Mouse (Mus musculus): Measurements from ENCODE around the gene Unc119. TPM values are rescaled to one million over a fixed set of nuclear protein-coding genes. Genes with fewer than 3 reads are reported as not detected.

The Unc119 gene
- total RNA-seq (2021) (10 to 100 TPM; 35.3 to 44.1 TPM), polyA plus RNA-seq (2012; rRNA removed) (60.4 and 65.4 TPM in 2 replicates)
- long read RNA-seq, transcript Unc119-201 (5 exons, 1,329 nt): major isoform, 65 of 75 reads
- long read RNA-seq, partial matches to known transcripts: 0 of 75 reads
- long read RNA-seq, other reads (novel, unspliced or antisense): 3 of 75 reads

DNA sequence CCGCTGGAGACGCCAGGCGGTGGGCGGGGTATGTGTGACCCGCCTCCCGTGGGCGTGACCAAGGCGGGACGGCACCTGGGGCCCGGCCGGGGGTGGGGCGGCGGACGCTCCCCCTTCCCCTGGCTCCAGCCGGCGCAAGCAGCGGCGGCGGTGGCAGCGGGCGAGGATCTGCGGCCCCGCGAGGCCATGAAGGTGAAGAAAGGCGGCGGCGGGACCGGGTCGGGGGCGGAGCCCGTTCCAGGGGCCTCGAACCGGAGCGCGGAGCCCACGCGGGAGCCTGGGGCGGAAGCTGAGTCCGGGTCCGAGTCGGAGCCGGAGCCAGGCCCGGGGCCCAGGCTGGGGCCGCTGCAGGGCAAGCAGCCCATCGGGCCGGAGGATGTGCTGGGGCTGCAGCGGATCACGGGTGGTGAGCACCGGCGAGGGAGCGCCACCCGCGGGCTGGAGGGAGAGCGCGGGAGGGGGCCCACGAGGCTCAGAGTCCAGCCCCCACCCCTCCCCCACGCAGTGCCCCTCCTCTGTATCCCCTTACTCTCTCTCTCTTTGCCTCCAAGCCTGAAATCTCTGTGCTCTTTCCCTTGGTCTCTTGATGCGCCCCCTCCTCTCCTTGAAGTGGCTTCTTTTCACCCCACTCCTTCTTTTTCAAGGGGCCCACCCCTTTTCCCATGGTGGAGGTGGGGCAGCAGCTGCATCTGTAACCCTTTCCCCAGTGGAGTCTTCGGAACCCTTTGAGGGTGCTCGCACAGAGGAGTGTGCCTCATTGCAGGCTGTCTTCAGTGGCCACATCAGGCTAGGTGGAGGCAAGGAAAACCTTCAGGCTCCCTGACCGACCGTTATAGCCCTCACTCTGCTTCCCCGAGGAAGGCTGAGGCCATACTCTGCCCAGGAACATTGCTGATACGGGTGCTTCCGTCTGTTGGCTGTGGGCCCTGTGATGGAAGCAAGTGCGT, at the start of gene Unc119:
TSS of gene Unc119 (plus strand) at position 102 of the 947 bp plus-strand sequence.
- DNase-seq: peak; percentile 92

DNA sequence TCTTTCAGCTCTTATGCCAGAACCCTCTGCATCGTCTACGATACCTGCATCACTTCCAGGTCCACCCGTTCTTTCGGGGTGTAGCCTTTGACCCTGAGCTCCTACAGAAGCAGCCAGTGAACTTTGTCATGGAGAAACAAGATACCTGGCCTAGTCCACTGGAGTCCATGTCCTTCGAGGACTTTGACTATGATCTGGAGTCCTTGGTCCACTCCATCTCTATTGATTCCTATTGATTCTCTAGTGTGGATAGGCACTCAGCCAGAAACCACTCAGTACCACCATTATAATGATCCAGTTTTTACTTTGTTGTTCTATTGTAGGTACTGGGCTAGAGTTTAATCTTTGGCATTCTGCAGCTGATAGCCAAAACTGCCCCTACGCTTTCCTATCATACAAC, 48.7 kb upstream of the Unc119 start:
- DNase-seq: no peak

GRCm38 (mm10) chr11:78300917-78301316, 42.4 kb upstream of the Unc119 start:
- no peak for DNase-seq

GRCm38 (mm10) chr11:78301357-78302084, 41.8 kb upstream of the Unc119 start, which contains the start of gene Spag5:
Spag5 (plus strand) TSS chr11:78301529.
- peak; percentile 94 for DNase-seq

GRCm38 (mm10) chr11:78305272-78305671, 38.0 kb upstream of the Unc119 start:
- DNase-seq: peak; percentile 48

- peak; percentile 55 for DNase-seq
Measured at GRCm38 (mm10) chr11:78310861-78311511, 32.3 kb upstream of the Unc119 start.

DNA sequence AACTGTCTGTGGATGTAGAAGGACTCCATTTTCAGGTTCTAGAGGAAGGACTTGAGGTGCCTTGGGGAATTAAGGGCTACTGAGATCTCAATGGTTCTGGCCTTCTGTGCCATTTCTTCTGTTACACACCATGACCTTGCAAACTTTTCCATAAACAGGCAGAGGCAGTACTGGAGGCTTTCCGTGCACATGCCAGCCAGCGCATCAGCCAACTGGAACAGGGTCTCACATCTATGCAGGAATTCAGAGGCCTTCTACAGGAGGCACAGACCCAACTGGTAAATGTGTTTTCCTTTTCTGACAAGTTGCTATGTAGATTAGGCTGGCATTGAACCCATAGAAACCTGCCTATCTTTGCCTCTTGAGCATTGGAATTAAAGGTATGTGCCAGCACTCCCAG, 29.6 kb upstream of the Unc119 start:
- peak; percentile 52 for DNase-seq

DNA sequence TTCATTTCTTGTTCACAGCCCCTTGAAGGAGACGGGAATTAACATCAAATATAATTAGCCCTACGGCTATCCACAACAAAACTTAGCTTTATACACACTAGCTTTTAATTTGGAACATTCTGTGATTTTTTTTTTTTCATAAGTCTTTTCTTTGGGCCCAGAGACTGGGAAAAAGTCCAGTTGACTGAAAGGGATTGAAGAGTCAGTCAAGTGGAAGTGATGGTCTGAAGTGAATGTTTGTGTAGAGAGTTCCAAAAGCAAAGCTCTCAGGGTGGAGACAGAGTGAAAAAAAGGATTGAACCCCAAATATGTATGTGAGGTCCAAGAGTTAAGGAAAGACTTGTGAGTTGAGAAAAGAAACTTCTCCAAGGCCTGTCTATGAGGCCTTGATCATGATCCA, 24.9 kb upstream of the Unc119 start:
- DNase-seq: no peak

GRCm38 (mm10) chr11:78322076-78322831, 21.0 kb upstream of the Unc119 start:
- no peak for DNase-seq

DNA sequence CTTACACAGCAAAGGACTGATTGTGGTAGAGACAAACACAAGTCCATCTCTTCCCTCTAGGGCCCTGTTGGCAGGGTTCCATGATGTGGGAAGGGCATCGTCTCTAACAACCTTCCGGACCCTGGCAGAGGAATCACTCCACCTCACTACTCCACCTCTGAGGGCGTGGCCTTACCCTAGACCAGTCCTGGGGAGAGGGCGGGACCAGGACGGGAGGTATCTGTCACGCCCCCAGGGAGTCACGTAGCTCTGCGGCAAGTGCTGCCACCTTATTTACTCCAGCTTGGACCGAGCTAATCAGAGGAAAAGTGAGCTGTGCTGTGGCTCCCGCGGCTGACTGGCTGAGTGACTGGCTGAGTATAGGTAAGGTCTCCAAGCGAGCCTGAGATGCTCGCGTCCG, 20.4 kb upstream of the Unc119 start, which contains the start of gene Aldoc:
TSS of gene Aldoc (plus strand) at position 109 of the 400 bp plus-strand sequence.
- DNase-seq: peak; percentile 90

DNA sequence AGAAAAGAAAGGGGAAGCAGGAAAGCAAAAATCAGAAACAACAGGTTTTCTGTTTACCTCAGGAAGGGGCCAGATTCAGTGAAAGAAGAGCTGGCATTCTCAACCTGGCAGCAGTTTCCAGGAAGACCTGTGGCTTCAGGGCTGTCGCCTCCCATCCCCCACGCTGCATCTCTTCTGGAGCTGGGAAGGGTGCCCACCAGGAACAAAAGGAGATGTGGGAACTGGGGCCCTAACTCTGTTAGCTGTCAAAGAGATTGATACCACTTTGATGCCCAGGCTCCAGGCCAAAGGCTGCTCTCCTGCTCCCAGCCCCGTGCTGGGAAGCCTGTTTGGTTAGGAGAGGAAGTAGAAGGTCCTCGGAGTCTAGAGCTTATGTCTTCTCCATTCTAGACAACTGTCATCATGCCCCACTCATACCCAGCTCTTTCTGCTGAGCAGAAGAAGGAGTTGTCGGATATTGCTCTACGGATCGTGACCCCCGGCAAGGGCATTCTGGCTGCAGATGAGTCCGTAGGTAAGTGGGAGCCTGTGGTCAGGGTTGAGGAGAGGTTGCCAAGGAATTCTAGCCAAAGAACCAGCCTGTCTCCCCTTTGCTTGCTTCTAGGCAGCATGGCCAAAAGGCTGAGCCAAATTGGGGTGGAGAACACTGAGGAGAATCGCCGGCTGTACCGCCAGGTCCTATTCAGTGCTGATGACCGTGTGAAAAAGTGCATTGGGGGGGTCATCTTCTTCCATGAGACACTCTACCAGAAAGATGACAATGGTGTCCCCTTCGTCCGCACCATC, 19.1 kb upstream of the Unc119 start:
- no peak for DNase-seq

DNA sequence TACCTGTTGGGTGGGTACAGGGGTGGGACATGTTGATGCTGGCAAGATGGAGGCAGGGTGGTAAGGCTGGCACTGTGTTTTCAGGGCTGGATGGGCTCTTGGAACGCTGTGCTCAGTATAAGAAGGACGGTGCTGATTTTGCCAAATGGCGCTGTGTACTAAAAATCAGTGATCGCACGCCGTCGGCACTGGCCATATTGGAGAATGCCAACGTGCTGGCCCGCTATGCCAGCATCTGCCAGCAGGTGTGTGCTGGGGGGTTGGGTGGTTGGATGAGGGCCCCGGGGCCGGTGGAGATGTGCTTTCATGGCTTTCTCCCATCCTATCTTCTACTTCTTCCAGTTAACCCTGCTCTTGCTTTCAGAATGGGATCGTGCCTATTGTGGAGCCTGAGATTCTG, 18.3 kb upstream of the Unc119 start:
- no peak for DNase-seq

DNA sequence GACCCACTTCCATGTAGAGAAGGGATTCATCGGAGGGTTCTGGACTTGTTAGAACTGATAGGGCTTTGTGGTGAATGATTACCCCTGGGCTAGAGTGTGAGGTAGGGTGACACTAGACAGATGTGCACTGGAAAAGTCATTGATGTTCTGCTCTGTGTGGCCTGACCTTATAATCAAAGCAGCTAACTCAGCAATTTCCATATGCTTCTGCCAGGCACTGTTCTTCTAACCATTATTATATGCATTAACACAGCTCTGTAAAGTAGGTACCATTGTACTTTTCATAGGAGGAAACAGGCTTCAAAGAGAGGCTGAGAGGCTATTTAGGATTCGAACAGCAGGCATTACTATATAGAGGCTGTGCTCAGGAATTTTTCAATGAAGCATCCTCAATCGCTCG, 16.1 kb upstream of the Unc119 start:
- no peak for DNase-seq

DNA sequence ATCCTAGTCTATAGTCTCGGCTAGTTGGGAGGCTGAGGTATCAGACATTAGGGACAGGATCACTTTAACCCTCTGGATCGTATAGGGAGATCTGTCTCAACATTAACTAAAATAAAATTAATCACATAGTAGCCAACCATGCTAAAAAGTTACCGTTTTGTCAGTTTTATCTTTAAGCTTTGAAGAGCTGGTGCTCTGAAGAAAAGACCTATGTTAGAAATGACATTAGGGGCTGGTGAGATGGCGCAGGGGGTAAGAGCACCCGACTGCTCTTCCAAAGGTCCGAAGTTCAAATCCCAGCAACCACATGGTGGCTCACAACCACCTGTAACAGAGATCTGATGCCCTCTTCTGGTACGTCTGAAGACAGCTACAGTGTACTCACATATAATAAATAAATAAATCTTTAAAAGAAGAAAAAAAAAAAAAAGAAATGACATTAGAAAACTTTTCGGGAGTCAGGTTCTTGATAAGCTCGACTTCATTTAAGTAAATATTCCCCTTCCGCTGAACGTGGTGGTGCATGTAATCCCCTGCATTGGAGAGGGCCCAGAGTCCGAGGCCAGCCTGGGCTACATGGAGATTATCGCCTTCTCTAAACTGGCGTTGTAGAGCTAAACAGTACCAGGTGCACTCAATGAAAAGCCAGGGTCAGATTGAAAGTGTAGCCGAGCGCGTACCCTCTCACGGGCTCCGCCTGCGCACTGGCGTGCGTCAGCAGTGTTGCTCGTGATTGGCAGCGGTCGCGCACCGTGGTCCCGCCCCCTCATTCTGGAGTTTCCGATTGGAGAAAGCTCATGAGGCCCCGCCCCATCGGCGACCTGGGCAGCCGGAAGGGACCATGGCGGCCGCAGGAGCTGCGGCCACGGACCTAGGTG, 15.4 kb upstream of the Unc119 start, which contains the start of gene Pigs:
TSS of gene Pigs (plus strand) at position 782 of the 878 bp plus-strand sequence.
- peak; percentile 98 for DNase-seq

DNA sequence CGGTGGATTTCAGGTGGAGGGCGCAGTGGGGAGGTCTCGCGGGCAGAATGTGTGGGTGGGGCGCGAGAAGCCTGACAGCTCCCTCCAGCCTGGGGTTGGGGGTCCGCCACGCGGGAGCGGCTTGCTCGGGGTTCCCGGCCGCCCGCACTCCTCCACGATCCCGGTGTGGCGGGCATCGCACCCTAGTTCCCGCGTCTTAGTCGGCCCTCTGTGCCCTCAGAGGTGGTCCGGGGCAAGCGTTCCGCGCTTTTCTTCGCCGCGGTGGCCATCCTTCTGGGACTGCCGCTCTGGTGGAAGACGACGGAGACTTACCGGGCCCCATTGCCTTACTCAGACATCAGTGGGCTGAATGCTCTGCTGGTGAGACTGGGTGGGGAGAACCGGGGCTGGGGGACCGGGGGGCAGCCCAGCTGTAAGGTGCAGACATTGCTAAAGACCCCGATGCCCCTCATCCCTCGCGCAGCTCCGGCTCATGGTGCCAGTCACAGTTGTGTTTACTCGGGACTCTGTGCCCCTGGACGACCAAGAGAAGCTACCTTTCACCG, 14.7 kb upstream of the Unc119 start:
- DNase-seq: no peak

- no peak for DNase-seq
Measured at GRCm38 (mm10) chr11:78332676-78333075, 10.6 kb upstream of the Unc119 start.

DNA sequence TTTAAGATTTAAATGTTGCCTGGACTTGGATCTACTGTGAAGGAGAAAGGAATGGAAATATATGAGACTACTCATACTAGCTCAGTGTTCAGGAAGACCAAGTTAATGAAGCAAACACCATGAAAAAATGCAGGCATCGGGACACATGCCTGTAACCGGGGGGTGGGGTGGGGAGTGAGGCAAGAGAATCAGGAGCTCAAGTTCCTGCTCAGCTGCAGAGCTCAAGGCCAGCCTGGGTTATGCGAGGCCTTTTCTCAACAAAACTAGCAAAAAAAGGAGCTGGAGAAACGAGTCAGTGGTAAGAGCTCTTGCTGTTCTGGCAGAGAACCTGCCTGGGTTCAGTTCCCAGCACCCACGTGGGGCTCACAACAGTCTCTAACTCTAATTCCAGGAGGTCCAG, 9.3 kb upstream of the Unc119 start:
- peak; percentile 49 for DNase-seq

DNA sequence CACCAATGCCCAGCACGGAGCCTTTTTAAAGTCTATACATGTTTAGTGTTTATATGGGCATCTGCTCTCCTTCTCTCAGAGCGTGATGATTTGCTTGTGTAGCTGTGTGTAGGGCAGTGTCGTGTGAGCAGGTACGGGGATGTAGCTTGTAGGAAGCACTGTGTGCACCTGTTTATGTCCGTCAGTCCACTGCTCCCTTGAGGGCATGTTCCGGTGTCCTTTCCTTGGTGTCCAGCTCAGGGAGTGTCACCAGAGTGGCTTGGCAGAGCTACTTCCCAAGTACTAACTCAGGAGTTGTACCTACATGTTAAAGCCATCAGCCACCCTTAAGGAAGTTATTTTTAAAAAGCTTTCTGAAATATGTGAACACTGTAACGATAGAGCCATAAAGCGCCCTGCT, 6.2 kb upstream of the Unc119 start:
- no peak for DNase-seq

GRCm38 (mm10) chr11:78341702-78342101, 1.6 kb upstream of the Unc119 start:
- no peak for DNase-seq
